Mouse (Mus musculus) bone marrow, adult 2 months (tissue): Measurements from ENCODE around the gene Mtln.

Experiments used
- CTCF ChIP-seq: fragments of 200-500 bp; IDR thresholded peaks from 2 replicates; pipeline ENCODE4 v1.5.1; 2011; ENCODE audit warnings: low read length, control low read depth; ENCODE audit not compliant: control insufficient read depth, insufficient read depth
- POLR2A ChIP-seq: fragments of 200-500 bp; IDR thresholded peaks from 2 replicates; pipeline ENCODE4 v1.6.1; 2011; ENCODE audit warnings: low read depth, mild to moderate bottlenecking, control low read depth, low read length, borderline replicate concordance; ENCODE audit not compliant: control insufficient read depth

- TF ChIP-seq CTCF (no peak), POLR2A (no peak)
These were observed 2.5 kb downstream of the Mtln start for GRCm38 (mm10) chr2:127789651-127790270.
